Mouse (Mus musculus): ENCODE measurements around the gene Tmem265. TPM values are rescaled to one million over a fixed set of nuclear protein-coding genes. Genes with fewer than 3 reads are reported as not detected.
A peak's percentile ranks its signal among the peaks of the same experiment; 100 is the strongest.

Tmem265 gene
- polyA plus RNA-seq, 1 experiment from 2014 or later = 3.5 TPM

GRCm38 (mm10) chr7:127589637-127590036 lies 28.4 kb downstream of the Tmem265 start:
- Histone ChIP-seq H3K4me2 (peak overlapping the region; percentile 87), H3K27ac (replicated peaks) (no peak overlapping the region), H3K4me3 (peak overlapping the region; percentile 96), H3K4me1 (peaks cover 18% of the 10 kb centered on the region), H3K36me3 (peaks cover 58% of the 10 kb centered on the region), H3K9ac (peak overlapping the region; percentile 97), H3K27me3 (replicated peaks) (no peaks in the 10 kb centered on the region), H3K9me3 (no peaks in the 10 kb centered on the region)
- WGBS = 89% methylated on average over 9 of the region's 9 CpGs
- ATAC-seq (ENCODE audit: extremely low read depth, insufficient number of reproducible peaks, low FRiP score, low TSS enrichment) = no peak

DNA sequence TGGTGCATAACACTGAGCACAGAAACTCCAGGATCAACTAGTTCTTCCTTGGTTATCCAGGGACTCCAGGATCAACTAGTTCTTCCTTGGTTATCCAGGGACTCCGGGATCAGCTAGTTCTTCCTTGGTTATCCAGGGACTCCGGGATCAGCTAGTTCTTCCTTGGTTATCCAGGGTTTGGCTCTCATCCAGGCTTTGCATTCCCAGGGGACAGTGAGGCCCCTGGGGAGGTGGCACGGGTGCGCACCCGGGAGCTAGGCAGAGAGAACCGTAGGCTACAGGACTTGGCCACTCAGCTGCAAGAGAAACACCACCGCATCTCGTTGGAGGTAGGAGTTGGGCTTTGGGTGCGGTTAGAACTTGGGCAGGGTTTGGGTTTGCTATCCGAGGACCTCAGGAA lies 29.9 kb downstream of the Tmem265 start:
- H3K9ac ChIP-seq = no peak overlapping the region
- H3K4me3 ChIP-seq = no peak overlapping the region
- 77% methylated on average over 10 of the region's 10 CpGs for WGBS
- no peaks in the 10 kb centered on the region for H3K27me3 ChIP-seq (replicated peaks)
- H3K36me3 ChIP-seq = peaks cover 67% of the 10 kb centered on the region
- no peak overlapping the region for H3K27ac ChIP-seq (replicated peaks)
- no peaks in the 10 kb centered on the region for H3K9me3 ChIP-seq
- no peak overlapping the region for H3K4me2 ChIP-seq
- no peak for ATAC-seq (ENCODE audit: extremely low read depth, insufficient number of reproducible peaks, low FRiP score, low TSS enrichment)
- peaks cover 18% of the 10 kb centered on the region for H3K4me1 ChIP-seq

GRCm38 (mm10) chr7:127592575-127592974 lies 31.4 kb downstream of the Tmem265 start:
- no peaks in the 10 kb centered on the region for H3K27me3 ChIP-seq (replicated peaks)
- no peak for ATAC-seq (ENCODE audit: extremely low read depth, insufficient number of reproducible peaks, low FRiP score, low TSS enrichment)
- H3K27ac ChIP-seq (replicated peaks) = no peak overlapping the region
- WGBS = 90% methylated on average over 14 of the region's 14 CpGs
- H3K36me3 ChIP-seq = peaks cover 82% of the 10 kb centered on the region
- H3K4me3 ChIP-seq = no peak overlapping the region
- H3K4me2 ChIP-seq = no peak overlapping the region
- no peak overlapping the region for H3K9ac ChIP-seq
- H3K4me1 ChIP-seq = peaks cover 11% of the 10 kb centered on the region
- H3K9me3 ChIP-seq = no peaks in the 10 kb centered on the region

GRCm38 (mm10) chr7:127596747-127597146 lies 35.6 kb downstream of the Tmem265 start:
- no peak for ATAC-seq (ENCODE audit: extremely low read depth, insufficient number of reproducible peaks, low FRiP score, low TSS enrichment)
- Histone ChIP-seq H3K9ac (no peak overlapping the region), H3K4me2 (no peak overlapping the region), H3K4me1 (no peaks in the 10 kb centered on the region), H3K27me3 (replicated peaks) (no peaks in the 10 kb centered on the region), H3K4me3 (no peak overlapping the region), H3K36me3 (peaks cover 100% of the 10 kb centered on the region), H3K9me3 (no peaks in the 10 kb centered on the region), H3K27ac (replicated peaks) (no peak overlapping the region)
- 95% methylated on average over 17 of the region's 17 CpGs for WGBS

DNA sequence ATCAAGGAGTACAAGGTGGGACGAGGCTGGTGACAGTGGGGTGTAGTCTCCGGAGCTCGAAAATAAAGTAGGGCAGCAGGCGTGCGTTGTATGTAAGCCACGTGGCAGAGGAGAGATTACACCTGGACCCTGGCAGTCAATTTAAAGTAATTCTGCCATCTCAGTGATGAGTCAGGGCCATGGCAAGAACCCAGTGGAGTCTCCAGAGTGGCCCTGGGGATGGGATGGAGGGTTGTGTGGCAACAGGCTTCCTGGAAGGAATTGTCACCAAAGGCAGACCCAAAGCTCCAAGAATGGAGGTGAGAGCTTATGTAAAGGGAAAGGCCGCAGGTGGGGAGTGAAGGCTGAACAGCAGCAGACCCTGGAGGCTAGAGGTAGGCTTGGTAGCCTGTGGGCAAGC lies 39.4 kb downstream of the Tmem265 start:
- no peaks in the 10 kb centered on the region for H3K27me3 ChIP-seq (replicated peaks)
- no peaks in the 10 kb centered on the region for H3K9me3 ChIP-seq
- no peak overlapping the region for H3K27ac ChIP-seq (replicated peaks)
- H3K4me2 ChIP-seq = no peak overlapping the region
- WGBS = 90% methylated on average over 7 of the region's 7 CpGs
- H3K4me3 ChIP-seq = no peak overlapping the region
- no peak overlapping the region for H3K9ac ChIP-seq
- H3K4me1 ChIP-seq = no peaks in the 10 kb centered on the region
- ATAC-seq (ENCODE audit: extremely low read depth, insufficient number of reproducible peaks, low FRiP score, low TSS enrichment) = no peak
- H3K36me3 ChIP-seq = peaks cover 94% of the 10 kb centered on the region

DNA sequence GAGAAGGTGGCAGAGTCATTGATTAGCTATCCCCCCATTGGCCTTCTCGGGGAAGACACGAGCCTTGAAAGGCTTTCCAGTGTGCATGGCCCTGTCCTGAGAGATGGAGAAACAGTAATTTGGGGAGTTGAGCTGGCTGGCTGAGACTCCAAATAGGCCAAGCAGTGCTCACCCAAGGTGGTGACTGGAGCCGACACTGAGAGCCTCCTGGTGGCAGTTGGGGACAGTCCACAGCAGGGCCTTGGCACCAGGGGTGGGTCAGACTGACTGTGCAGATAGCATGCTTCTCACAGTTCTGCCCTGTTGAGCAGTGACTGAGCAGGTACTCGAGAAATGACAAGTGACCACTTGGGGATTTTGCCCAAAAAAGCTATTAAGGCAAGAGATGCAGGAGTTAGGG lies 40.5 kb downstream of the Tmem265 start:
- Histone ChIP-seq H3K4me2 (no peak overlapping the region), H3K36me3 (peaks cover 91% of the 10 kb centered on the region), H3K9me3 (no peaks in the 10 kb centered on the region), H3K27me3 (replicated peaks) (no peaks in the 10 kb centered on the region), H3K4me3 (no peak overlapping the region), H3K4me1 (no peaks in the 10 kb centered on the region), H3K9ac (no peak overlapping the region), H3K27ac (replicated peaks) (no peak overlapping the region)
- 81% methylated on average over 4 of the region's 4 CpGs for WGBS
- ATAC-seq (ENCODE audit: extremely low read depth, insufficient number of reproducible peaks, low FRiP score, low TSS enrichment) = no peak

- Histone ChIP-seq H3K27me3 (replicated peaks) (no peaks in the 10 kb centered on the region), H3K27ac (replicated peaks) (no peak overlapping the region), H3K36me3 (peaks cover 91% of the 10 kb centered on the region), H3K9me3 (no peaks in the 10 kb centered on the region), H3K4me1 (no peaks in the 10 kb centered on the region), H3K4me3 (no peak overlapping the region), H3K4me2 (no peak overlapping the region), H3K9ac (no peak overlapping the region)
- ATAC-seq (ENCODE audit: extremely low read depth, insufficient number of reproducible peaks, low FRiP score, low TSS enrichment) = no peak
- 80% methylated on average over 2 of the region's 2 CpGs for WGBS
Observed at GRCm38 (mm10) chr7:127602903-127603302, 41.7 kb downstream of the Tmem265 start.

- H3K27me3 ChIP-seq (replicated peaks) = no peaks in the 10 kb centered on the region
- H3K4me2 ChIP-seq = no peak overlapping the region
- no peak for ATAC-seq (ENCODE audit: extremely low read depth, insufficient number of reproducible peaks, low FRiP score, low TSS enrichment)
- H3K9ac ChIP-seq = no peak overlapping the region
- no peak overlapping the region for H3K27ac ChIP-seq (replicated peaks)
- WGBS = 85% methylated on average over 10 of the region's 10 CpGs
- H3K4me1 ChIP-seq = no peaks in the 10 kb centered on the region
- no peak overlapping the region for H3K4me3 ChIP-seq
- no peaks in the 10 kb centered on the region for H3K9me3 ChIP-seq
- peaks cover 91% of the 10 kb centered on the region for H3K36me3 ChIP-seq
Observed at GRCm38 (mm10) chr7:127604256-127604655, 43.1 kb downstream of the Tmem265 start.

GRCm38 (mm10) chr7:127607150-127607549 lies 46.0 kb downstream of the Tmem265 start:
- no peak for ATAC-seq (ENCODE audit: extremely low read depth, insufficient number of reproducible peaks, low FRiP score, low TSS enrichment)
- 75% methylated on average over 6 of the region's 6 CpGs for WGBS

DNA sequence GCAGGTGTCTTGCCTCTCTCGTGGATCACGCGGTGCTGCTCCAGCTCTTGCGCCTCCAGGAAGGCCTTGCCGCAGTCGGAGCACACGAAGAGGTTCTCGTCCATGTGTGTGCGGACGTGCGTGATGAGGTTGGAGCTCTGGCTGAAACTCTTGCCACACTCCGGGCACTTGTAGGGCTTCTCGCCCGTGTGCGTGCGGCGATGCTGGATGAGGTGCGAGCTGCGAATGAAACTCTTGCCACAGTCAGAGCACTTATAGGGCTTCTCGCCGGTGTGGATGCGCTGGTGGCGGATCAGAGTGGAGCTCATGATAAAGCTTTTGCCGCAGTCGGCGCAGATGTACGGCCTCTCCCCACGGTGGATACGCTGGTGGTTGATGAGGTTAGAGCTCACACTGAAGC lies 49.8 kb downstream of the Tmem265 start:
- Histone ChIP-seq H3K4me2 (no peak overlapping the region), H3K27ac (replicated peaks) (no peak overlapping the region), H3K9me3 (peaks cover 27% of the 10 kb centered on the region), H3K27me3 (replicated peaks) (no peaks in the 10 kb centered on the region), H3K4me1 (peaks cover 18% of the 10 kb centered on the region), H3K36me3 (peaks cover 77% of the 10 kb centered on the region), H3K4me3 (no peak overlapping the region), H3K9ac (no peak overlapping the region)
- WGBS = 94% methylated on average over 29 of the region's 29 CpGs
- ATAC-seq (ENCODE audit: extremely low read depth, insufficient number of reproducible peaks, low FRiP score, low TSS enrichment) = no peak

More at GRCm38 (mm10) chr7:127607150-127607549, 46.0 kb downstream of the Tmem265 start:
- H3K9me3 ChIP-seq = peaks cover 24% of the 10 kb centered on the region
- no peak overlapping the region for H3K27ac ChIP-seq (replicated peaks)
- H3K4me1 ChIP-seq = no peaks in the 10 kb centered on the region
- H3K27me3 ChIP-seq (replicated peaks) = no peaks in the 10 kb centered on the region
- no peak overlapping the region for H3K9ac ChIP-seq
- H3K4me2 ChIP-seq = no peak overlapping the region
- peaks cover 91% of the 10 kb centered on the region for H3K36me3 ChIP-seq
- H3K4me3 ChIP-seq = no peak overlapping the region

DNA sequence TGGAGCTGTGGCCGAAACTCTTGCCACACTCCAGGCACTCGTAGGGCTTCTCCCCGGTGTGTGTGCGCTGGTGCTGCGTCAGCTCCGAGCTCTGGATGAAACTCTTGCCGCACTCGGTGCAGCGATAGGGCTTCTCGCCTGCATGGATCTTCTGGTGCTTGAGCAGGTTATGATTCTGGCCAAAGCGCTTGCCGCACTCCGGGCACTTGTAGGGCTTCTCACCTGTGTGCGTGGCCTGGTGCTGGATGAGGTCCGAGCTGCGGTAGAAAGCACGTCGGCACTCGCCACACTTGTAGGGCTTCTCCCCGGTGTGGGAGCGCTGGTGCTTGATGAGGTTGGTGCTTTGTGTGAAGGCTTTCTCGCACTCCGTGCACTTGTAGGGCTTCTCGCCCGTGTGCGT lies 50.4 kb downstream of the Tmem265 start:
- 93% methylated on average over 26 of the region's 26 CpGs for WGBS
- H3K36me3 ChIP-seq = peaks cover 72% of the 10 kb centered on the region

DNA sequence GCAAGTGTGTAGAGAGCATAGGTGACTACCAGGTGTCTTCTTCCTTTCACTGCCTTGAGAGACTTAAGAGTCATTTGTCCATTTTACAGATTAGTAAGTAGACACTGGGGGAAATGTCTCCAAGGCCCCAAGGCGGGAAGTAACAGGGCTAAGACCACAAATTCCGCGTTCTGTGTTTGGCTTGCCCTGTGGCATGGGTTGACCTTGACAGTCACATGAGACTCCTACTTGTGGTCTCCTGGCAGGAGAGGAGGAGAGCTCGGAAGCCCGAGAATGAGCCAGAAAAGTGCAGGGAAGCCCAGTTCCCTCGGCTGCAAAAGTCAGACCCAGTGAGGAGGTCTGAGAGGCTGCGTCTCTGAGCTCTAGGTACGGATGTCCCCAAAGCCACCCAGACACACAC lies 52.3 kb downstream of the Tmem265 start:
- Histone ChIP-seq H3K27me3 (replicated peaks) (no peaks in the 10 kb centered on the region), H3K9ac (peak overlapping the region; percentile 99), H3K36me3 (peaks cover 52% of the 10 kb centered on the region), H3K4me1 (peaks cover 23% of the 10 kb centered on the region), H3K4me2 (peak overlapping the region; percentile 77), H3K27ac (replicated peaks) (no peak overlapping the region), H3K9me3 (peaks cover 27% of the 10 kb centered on the region), H3K4me3 (peak overlapping the region; percentile 89)
- no peak for ATAC-seq (ENCODE audit: extremely low read depth, insufficient number of reproducible peaks, low FRiP score, low TSS enrichment)
- 86% methylated on average over 8 of the region's 8 CpGs for whole genome bisulfite sequencing

More for the DNA sequence above, 50.4 kb downstream of the Tmem265 start:
- Histone ChIP-seq H3K27me3 (replicated peaks) (no peaks in the 10 kb centered on the region), H3K9ac (no peak overlapping the region), H3K4me1 (peaks cover 23% of the 10 kb centered on the region), H3K27ac (replicated peaks) (no peak overlapping the region), H3K9me3 (peaks cover 27% of the 10 kb centered on the region), H3K4me2 (no peak overlapping the region), H3K4me3 (no peak overlapping the region)
- ATAC-seq (ENCODE audit: extremely low read depth, insufficient number of reproducible peaks, low FRiP score, low TSS enrichment) = no peak
